Mouse (Mus musculus) CH12.LX (cell line): ENCODE results near the gene Gucy2c.

Source experiments
- CTCF ChIP-seq, 2 experiments: IDR thresholded peaks in 1 of 2; conservative IDR thresholded peaks in 1 of 2; 2 replicates each; pipeline ENCODE4 v1.5.1; 2011 to 2012; ENCODE audit warnings: low read depth in 2 of 2, low read length in 2 of 2, improper control_type of control experiment in 1 of 2, inconsistent platforms in 1 of 2, mild to moderate bottlenecking in 1 of 2, moderate library complexity in 1 of 2
- ELF1 ChIP-seq: IDR thresholded peaks from 2 replicates; pipeline ENCODE4 v1.6.1; 2014; ENCODE audit warnings: low read depth, mild to moderate bottlenecking, inconsistent platforms, low read length, improper control_type of control experiment
- EP300 ChIP-seq: IDR thresholded peaks from 2 replicates; pipeline ENCODE4 v1.6.1; 2011; ENCODE audit warnings: low read length, improper control_type of control experiment
- HCFC1 ChIP-seq: IDR thresholded peaks from 2 replicates; pipeline ENCODE4 v1.6.1; 2012; ENCODE audit warnings: low read depth, mild to moderate bottlenecking, inconsistent platforms, low read length, improper control_type of control experiment
- JUND ChIP-seq: conservative IDR thresholded peaks from 2 replicates; pipeline ENCODE4 v1.6.1; 2011; ENCODE audit warnings: low read depth, low read length, improper control_type of control experiment
- KAT2A ChIP-seq: IDR thresholded peaks from 2 replicates; pipeline ENCODE4 v1.6.1; 2012; ENCODE audit warnings: low read length, improper control_type of control experiment, inconsistent platforms; ENCODE audit not compliant: insufficient replicate concordance
- MAX ChIP-seq: IDR thresholded peaks from 2 replicates; pipeline ENCODE4 v1.6.1; 2011; ENCODE audit warnings: low read length, improper control_type of control experiment
- POLR2A ChIP-seq: IDR thresholded peaks from 2 replicates; pipeline ENCODE4 v1.6.1; 2011; ENCODE audit warnings: low read depth, mild to moderate bottlenecking, improper control_type of control experiment, low read length
- POLR2AphosphoS2 ChIP-seq: IDR thresholded peaks from 2 replicates; pipeline ENCODE4 v1.6.1; 2011; ENCODE audit warnings: low read depth, low read length, improper control_type of control experiment
- RAD21 ChIP-seq: IDR thresholded peaks from 2 replicates; pipeline ENCODE4 v1.6.1; 2011; ENCODE audit warnings: low read depth, mild to moderate bottlenecking, low read length, improper control_type of control experiment, moderate library complexity
- RCOR1 ChIP-seq: conservative IDR thresholded peaks from 2 replicates; pipeline ENCODE4 v1.6.1; 2012; ENCODE audit warnings: low read depth, mild to moderate bottlenecking, inconsistent platforms, low read length, improper control_type of control experiment
- ZC3H11A ChIP-seq: IDR thresholded peaks from 2 replicates; pipeline ENCODE4 v1.6.1; 2012; ENCODE audit warnings: low read depth, mild to moderate bottlenecking, inconsistent platforms, low read length, improper control_type of control experiment
- ZMIZ1 ChIP-seq: IDR thresholded peaks from 2 replicates; pipeline ENCODE4 v1.6.1; 2012; ENCODE audit warnings: low read depth, mild to moderate bottlenecking, inconsistent platforms, low read length, improper control_type of control experiment

GRCm38 (mm10) chr6:136690527-136690926, 91.0 kb downstream of the Gucy2c start:
- TF ChIP-seq MAX (no peak), EP300 (no peak), CTCF (conservative IDR thresholded peaks at IDR 0.05 in 1 of 2, IDR thresholded peaks at IDR 0.05 in 1 of 2; ENCODE audit: low read depth in 2 of 2, low read length in 2 of 2) (no peak), POLR2A (no peak), RCOR1 (no peak), HCFC1 (no peak), RAD21 (no peak), POLR2AphosphoS2 (no peak), JUND (no peak), ZMIZ1 (no peak), ELF1 (no peak), KAT2A (no peak), ZC3H11A (no peak)
